Mouse (Mus musculus) Patski (cell line): Measurements from ENCODE around the gene Ppp2r5a. TPM values are rescaled to one million over a fixed set of nuclear protein-coding genes. Genes with fewer than 3 reads are reported as not detected.
A peak's percentile ranks its signal among the peaks of the same experiment; 100 is the strongest.

Experiments used
- ATAC-seq: fragments of 100-300 bp; one replicate; pipeline ENCODE4 v1.8.0; 2021
- CTCF ChIA-PET: fragments of 350-600 bp; sonication (Branson Sonifier 250); formaldehyde crosslinking; loops from one replicate; lab custom pipeline; 2022; ENCODE audit warnings: inconsistent platforms; lab: Charles Lee
- POLR2A ChIA-PET: fragments of 350-600 bp; sonication (Branson Sonifier 250); formaldehyde crosslinking; loops from one replicate; lab custom pipeline; 2022; ENCODE audit warnings: antibody characterized with exemption, inconsistent platforms; lab: Charles Lee
- DNase-seq: peaks from one replicate; pipeline ENCODE4 v3.0.0-alpha.2; 2011; ENCODE audit warnings: low read depth, low spot score
- H3K27me3 ChIP-seq: fragments of 371-371 bp; one replicate; pipeline ENCODE4 v1.5.1; 2021
- CTCF ChIP-seq: fragments of 100-300 bp; IDR thresholded peaks from one replicate; pipeline ENCODE4 v1.5.1; 2021
- in situ Hi-C: fragments of 300-500 bp; cut with MboI; formaldehyde crosslinking; loops from 3 replicates; pipeline ENCODE4 v1.11.1; 2018; ENCODE audit warnings: low pct_unique_long_range_greater_than_20kb, mixed read lengths
- polyA plus RNA-seq: library from polyadenylated mRNA; unstranded; gene quantifications from one replicate; pipeline ENCODE4 v1.2.3, GENCODE M21; 2021

Ppp2r5a gene
- polyA plus RNA-seq, 1 experiment from 2014 or later: 83.6 TPM

GRCm38 (mm10) chr1:191323381-191323780, 79.7 kb downstream of the Ppp2r5a start:
- in situ Hi-C loops: no loop called here
- no peak for TF ChIP-seq CTCF
- ChIA-PET POLR2A (no interaction called here), CTCF (no interaction called here)
- ATAC-seq (no peak), DNase-seq (no peak)
- H3K27me3 ChIP-seq: no peaks in the 10 kb centered on the region

- CTCF ChIA-PET: no interaction called here
- ATAC-seq: no peak
- TF ChIP-seq CTCF: no peak
- no peak for DNase-seq
- POLR2A ChIA-PET: no interaction called here
- in situ Hi-C loops: no loop called here
- H3K27me3 ChIP-seq: no peaks in the 10 kb centered on the region
Measured at GRCm38 (mm10) chr1:191318686-191319085, 84.4 kb downstream of the Ppp2r5a start.

GRCm38 (mm10) chr1:191317591-191318196, 85.4 kb downstream of the Ppp2r5a start, which contains the start of gene Nenf:
Nenf (minus strand) TSS chr1:191318194.
- no peak for DNase-seq
- peak; percentile 80 for ATAC-seq
- H3K27me3 ChIP-seq: no peaks in the 10 kb centered on the region
- ChIA-PET POLR2A (interaction anchor here (1.0 kb wide), 1 partner anchor 18 kb away, joined by 4 read pairs; no protein-coding TSS in a partner anchor), CTCF (interaction anchor here (1.0 to 1.4 kb wide), 5 partner anchors 14 to 259 kb away, joined by 3 to 5 read pairs (median 4); no protein-coding TSS in a partner anchor)
- TF ChIP-seq CTCF: no peak
- in situ Hi-C loops: no loop called here

- DNase-seq (no peak), ATAC-seq (no peak)
- in situ Hi-C loops: no loop called here
- POLR2A ChIA-PET: interaction anchor here (0.6 to 1.0 kb wide), 2 partner anchors 17 to 242 kb away, joined by 3 to 4 read pairs; no protein-coding TSS in a partner anchor
- no peak for TF ChIP-seq CTCF
- H3K27me3 ChIP-seq: no peaks in the 10 kb centered on the region
- CTCF ChIA-PET: interaction anchor here (0.9 to 1.4 kb wide), 5 partner anchors 9 to 260 kb away, joined by 3 to 5 read pairs (median 3); partner anchors contain the start of gene Tmem206
Measured at GRCm38 (mm10) chr1:191316818-191317217, 86.3 kb downstream of the Ppp2r5a start.

GRCm38 (mm10) chr1:191313926-191314325, 89.1 kb downstream of the Ppp2r5a start:
- TF ChIP-seq CTCF: no peak
- DNase-seq: no peak
- H3K27me3 ChIP-seq: no peaks in the 10 kb centered on the region
- POLR2A ChIA-PET: no interaction called here
- no peak for ATAC-seq
- in situ Hi-C loops: no loop called here
- CTCF ChIA-PET: interaction anchor here (0.6 to 2.6 kb wide), 3 partner anchors 14 to 249 kb away, joined by 3 to 7 read pairs (median 3); no protein-coding TSS in a partner anchor

- no peak for TF ChIP-seq CTCF
- no peaks in the 10 kb centered on the region for H3K27me3 ChIP-seq
- POLR2A ChIA-PET: interaction anchor here (1.6 kb wide), 1 partner anchor 13 kb away, joined by 4 read pairs; no protein-coding TSS in a partner anchor
- DNase-seq: no peak
- in situ Hi-C loops: no loop called here
- ATAC-seq: no peak
- CTCF ChIA-PET: interaction anchor here (0.7 to 2.6 kb wide), 9 partner anchors 12 to 505 kb away, joined by 3 to 7 read pairs (median 4); no protein-coding TSS in a partner anchor
Measured at GRCm38 (mm10) chr1:191313158-191313557, 89.9 kb downstream of the Ppp2r5a start.

- no peaks in the 10 kb centered on the region for H3K27me3 ChIP-seq
- ATAC-seq: peak; percentile 94
- CTCF ChIA-PET: interaction anchor here (0.7 to 2.6 kb wide), 18 partner anchors 8 to 505 kb away, joined by 3 to 7 read pairs (median 4); no protein-coding TSS in a partner anchor
- TF ChIP-seq CTCF: no peak
- POLR2A ChIA-PET: interaction anchor here (0.5 to 1.6 kb wide), 5 partner anchors 14 to 495 kb away, joined by 3 to 5 read pairs (median 4); no protein-coding TSS in a partner anchor
- DNase-seq: no peak
- in situ Hi-C loops: no loop called here
Measured at GRCm38 (mm10) chr1:191312513-191312941, 90.5 kb downstream of the Ppp2r5a start.

GRCm38 (mm10) chr1:191311296-191311898, 91.7 kb downstream of the Ppp2r5a start:
- ChIA-PET POLR2A (interaction anchor here (1.6 kb wide), 1 partner anchor 15 kb away, joined by 4 read pairs; no protein-coding TSS in a partner anchor), CTCF (interaction anchor here (0.9 to 2.6 kb wide), 7 partner anchors 10 to 256 kb away, joined by 3 to 7 read pairs (median 5); no protein-coding TSS in a partner anchor)
- DNase-seq: no peak
- ATAC-seq: no peak
- TF ChIP-seq CTCF: no peak
- no peaks in the 10 kb centered on the region for H3K27me3 ChIP-seq
- in situ Hi-C loops: no loop called here

- CTCF ChIA-PET: interaction anchor here (0.8 to 1.6 kb wide), 4 partner anchors 8 to 260 kb away, joined by 3 to 4 read pairs (median 3); no protein-coding TSS in a partner anchor
- no peak for TF ChIP-seq CTCF
- no peaks in the 10 kb centered on the region for H3K27me3 ChIP-seq
- in situ Hi-C loops: no loop called here
- ATAC-seq (no peak), DNase-seq (no peak)
- POLR2A ChIA-PET: no interaction called here
Measured at GRCm38 (mm10) chr1:191307766-191308455, 95.2 kb downstream of the Ppp2r5a start.

- no peak for TF ChIP-seq CTCF
- CTCF ChIA-PET: interaction anchor here (1.1 kb wide), 1 partner anchor 164 kb away, joined by 4 read pairs; no protein-coding TSS in a partner anchor
- POLR2A ChIA-PET: no interaction called here
Measured at GRCm38 (mm10) chr1:191306316-191306715, 96.8 kb downstream of the Ppp2r5a start.

More at GRCm38 (mm10) chr1:191306316-191306715, 96.8 kb downstream of the Ppp2r5a start:
- ATAC-seq (no peak), DNase-seq (no peak)
- in situ Hi-C loops: no loop called here
- no peaks in the 10 kb centered on the region for H3K27me3 ChIP-seq
